Mouse (Mus musculus) cerebellum, postnatal 25 days (tissue): ENCODE measurements around the gene Tmem230.
A peak's percentile ranks its signal among the peaks of the same experiment; 100 is the strongest.
"Not testable (repeated sequence)": the region's sequence is repeated elsewhere in the genome, so short reads cannot be mapped to it uniquely, and the experiment has no call there.

Experiments used
- DNase-seq, 2 experiments: peaks; one replicate each; pipeline ENCODE4 v3.0.0; 2021; ENCODE audit warnings: mixed read lengths in 2 of 2

Gene Tmem230

GRCm38 (mm10) chr2:132272694-132273389 is 25.2 kb upstream of the Tmem230 start:
- no peak for DNase-seq

- DNase-seq, result no peak
These were observed 22.8 kb upstream of the Tmem230 start for GRCm38 (mm10) chr2:132270331-132270951.

- DNase-seq, result no peak
These were observed 21.6 kb upstream of the Tmem230 start for GRCm38 (mm10) chr2:132269217-132269616.

- no peak for DNase-seq
These were observed 18.5 kb upstream of the Tmem230 start for GRCm38 (mm10) chr2:132266086-132266485.

- no peak for DNase-seq
These were observed 17.6 kb upstream of the Tmem230 start for GRCm38 (mm10) chr2:132265196-132265595.

GRCm38 (mm10) chr2:132264266-132264710 is 16.7 kb upstream of the Tmem230 start:
- peak in 1 of 2 experiments; percentile 28 for DNase-seq

- DNase-seq, result peak; percentile 60 to 64
These were observed 16.0 kb upstream of the Tmem230 start for GRCm38 (mm10) chr2:132263421-132264265.

- peak; percentile 99 for DNase-seq
These were observed 15.3 kb upstream of the Tmem230 start, which contains the start of gene Cds2 for GRCm38 (mm10) chr2:132262879-132263398. Gene Cds2 (plus strand): TSS chr2:132263148.

GRCm38 (mm10) chr2:132262175-132262574 is 14.6 kb upstream of the Tmem230 start:
- DNase-seq, result no peak

GRCm38 (mm10) chr2:132260601-132261000 is 13.0 kb upstream of the Tmem230 start:
- no peak for DNase-seq

- DNase-seq, result no peak
These were observed 9.9 kb upstream of the Tmem230 start for GRCm38 (mm10) chr2:132257350-132258068.

GRCm38 (mm10) chr2:132253603-132254002 is 6.0 kb upstream of the Tmem230 start:
- DNase-seq, result no peak

GRCm38 (mm10) chr2:132252542-132253528 is 5.2 kb upstream of the Tmem230 start, which contains the start of gene Pcna:
Gene Pcna (minus strand): TSS chr2:132253314.
- DNase-seq, result peak; percentile 95 to 97

- no peak for DNase-seq
These were observed 4.3 kb upstream of the Tmem230 start for GRCm38 (mm10) chr2:132251911-132252310.

- DNase-seq, result no peak
These were observed 4.2 kb downstream of the Tmem230 start for GRCm38 (mm10) chr2:132243370-132243769.

- DNase-seq, result peak; percentile 73 to 86
These were observed 7.2 kb downstream of the Tmem230 start for GRCm38 (mm10) chr2:132240457-132240856.

GRCm38 (mm10) chr2:132239434-132239833 is 8.2 kb downstream of the Tmem230 start:
- not testable (repeated sequence) for DNase-seq

GRCm38 (mm10) chr2:132235975-132236374 is 11.6 kb downstream of the Tmem230 start:
- DNase-seq, result no peak

- DNase-seq, result no peak
These were observed 12.3 kb downstream of the Tmem230 start for GRCm38 (mm10) chr2:132235291-132235690.

GRCm38 (mm10) chr2:132233985-132234765 is 13.4 kb downstream of the Tmem230 start:
- DNase-seq, result no peak
